Mouse (Mus musculus) erythroid progenitor cell, adult 5-6 weeks (primary cell): ENCODE data around the gene Txndc17. TPM values are rescaled to one million over a fixed set of nuclear protein-coding genes. Genes with fewer than 3 reads are reported as not detected.

Source experiments
- ATAC-seq: replicated peaks from 2 replicates; pipeline ENCODE4 v1.8.0; 2016; ENCODE audit warnings: moderate number of reproducible peaks, mild to moderate bottlenecking, moderate TSS enrichment, inconsistent platforms; ENCODE audit not compliant: poor library complexity, low FRiP score, severe bottlenecking
- total RNA-seq, 2 experiments: library from RNA; stranded (forward) in 1 of 2; stranded (reverse) in 1 of 2; fragments of 150-400 nt in 1 of 2; fragments of 186-747, 209-891 nt in 1 of 2; gene quantifications; 2 replicates each; pipeline versions ENCODE4 v1.2.3 to v1.2.4; 2015 to 2017; ENCODE audit warnings: low replicate concordance in 2 of 2

Gene Txndc17
- total RNA-seq, 2 experiments from 2014 or later, result 5.0 to 31.4 TPM

DNA sequence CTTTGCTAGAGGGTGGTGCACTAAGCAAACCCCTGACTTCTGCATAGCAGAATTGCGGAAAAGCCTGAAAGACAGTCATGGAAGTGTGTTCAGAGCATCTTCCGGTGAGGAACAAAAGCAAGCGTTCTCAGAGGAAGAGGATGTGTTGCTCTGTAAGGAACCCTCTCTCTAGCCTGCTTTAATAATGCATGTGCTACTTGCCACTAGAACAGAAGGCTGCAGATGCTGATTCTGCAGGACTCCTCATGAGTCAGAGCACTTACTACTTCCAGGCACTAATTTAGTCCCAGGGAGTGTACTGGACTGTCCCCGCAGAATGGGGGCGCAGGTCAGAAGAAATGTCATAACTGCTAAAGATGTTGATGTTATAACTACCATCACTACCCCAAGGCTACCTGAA, 9.8 kb downstream of the Txndc17 start:
- no peak for ATAC-seq

- ATAC-seq, result peak; percentile 71
These were observed 13.9 kb downstream of the Txndc17 start for GRCm38 (mm10) chr11:72221278-72221677.

DNA sequence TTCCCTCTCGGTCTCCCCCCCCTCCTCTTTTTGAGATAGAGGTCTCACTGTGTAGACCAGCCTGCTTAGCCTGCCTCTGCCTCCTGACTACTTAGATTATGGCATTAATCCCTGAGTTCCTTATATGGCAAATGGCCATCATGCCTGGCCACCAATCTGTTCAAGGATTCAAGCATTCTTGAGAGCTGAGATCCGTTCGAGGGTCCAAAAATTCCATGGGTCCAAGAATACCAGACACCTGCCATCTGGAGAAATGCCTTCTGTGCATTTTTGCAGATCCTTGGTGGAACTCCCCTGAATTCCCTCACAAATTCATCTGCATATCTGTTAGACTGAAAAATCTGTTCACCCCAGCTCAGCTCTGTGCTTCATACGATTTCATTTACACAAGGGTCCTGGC, 16.1 kb downstream of the Txndc17 start:
- ATAC-seq, result no peak

DNA sequence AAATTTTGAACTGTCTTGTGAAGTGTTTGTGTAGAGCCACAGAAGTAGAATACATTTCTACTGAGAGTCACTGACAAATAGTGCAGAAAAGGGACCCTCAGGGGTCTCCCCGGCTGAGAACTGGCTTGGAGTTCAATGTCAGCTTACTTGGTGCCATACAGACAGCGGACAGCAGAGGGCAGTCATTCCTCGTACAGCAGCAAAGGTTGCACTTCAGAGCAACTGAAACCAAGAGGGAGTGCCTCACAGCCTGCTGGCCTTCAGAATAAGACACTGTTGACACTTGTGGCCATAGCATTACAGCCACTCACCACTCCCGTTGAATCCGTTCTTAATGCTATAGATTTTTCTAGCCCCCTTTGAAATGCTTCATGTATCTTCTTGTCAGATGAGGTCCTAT, 17.5 kb downstream of the Txndc17 start:
- ATAC-seq, result no peak

DNA sequence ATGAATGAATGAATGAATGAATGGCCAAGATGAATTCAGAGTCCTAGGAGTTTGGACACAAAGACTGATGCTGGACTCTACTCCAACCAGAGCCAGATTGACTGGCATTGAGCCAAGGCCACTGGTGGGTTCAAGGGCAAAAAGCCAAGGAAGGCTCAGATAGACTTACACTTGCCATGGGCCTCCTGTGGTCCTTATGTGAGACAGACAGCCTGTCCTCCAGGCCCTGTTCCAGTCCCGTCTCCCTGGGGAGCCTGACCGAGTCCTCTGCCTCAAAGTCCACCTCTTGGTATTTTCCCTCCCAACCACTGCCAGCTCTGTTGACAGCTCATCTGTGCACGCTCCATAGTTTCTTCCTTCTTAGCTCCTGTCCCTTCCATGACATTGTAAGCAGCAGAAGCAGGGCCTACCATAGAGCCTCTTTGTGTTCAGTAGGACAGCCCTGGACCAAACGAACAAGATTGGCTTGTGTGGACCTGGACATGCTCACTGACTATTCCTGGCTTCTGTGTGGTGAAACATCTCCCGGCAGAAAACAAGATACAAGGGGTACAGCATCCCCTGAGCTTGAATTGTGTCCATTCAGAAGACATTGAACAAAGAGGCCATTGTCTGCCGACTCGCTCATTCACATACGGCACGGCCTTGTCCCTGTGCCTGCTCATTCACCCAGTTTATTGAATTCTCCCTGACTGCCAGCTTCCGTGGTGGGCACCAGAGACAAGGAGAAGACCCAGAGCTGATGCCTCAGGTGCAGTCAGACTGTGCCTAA, 18.9 kb downstream of the Txndc17 start:
- ATAC-seq, result no peak

GRCm38 (mm10) chr11:72226901-72227300, 19.6 kb downstream of the Txndc17 start:
- ATAC-seq, result no peak

- no peak for ATAC-seq
These were observed 21.2 kb downstream of the Txndc17 start for GRCm38 (mm10) chr11:72228513-72228912.

DNA sequence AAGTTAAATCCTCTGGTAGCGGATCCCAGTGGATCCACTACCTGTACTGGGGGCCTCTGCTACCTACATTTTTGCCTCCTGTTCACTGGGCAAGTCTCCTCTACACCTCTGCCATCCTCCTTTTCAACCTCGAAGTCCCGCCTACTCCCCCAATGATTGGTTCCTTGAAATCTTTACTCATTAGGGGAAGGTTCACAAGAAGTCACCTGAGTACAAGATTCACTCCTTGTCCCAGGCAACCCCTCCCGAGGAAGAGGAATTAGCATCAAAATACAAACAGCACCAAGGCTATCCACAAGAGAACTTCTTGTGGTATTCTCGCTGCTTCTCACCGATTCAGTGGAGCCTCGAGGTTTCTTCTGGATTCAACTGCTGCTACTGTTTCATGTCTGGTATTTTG, 24.7 kb downstream of the Txndc17 start:
- ATAC-seq, result no peak

GRCm38 (mm10) chr11:72232991-72233390, 25.6 kb downstream of the Txndc17 start:
- no peak for ATAC-seq

GRCm38 (mm10) chr11:72234013-72234412, 26.7 kb downstream of the Txndc17 start:
- ATAC-seq, result no peak

DNA sequence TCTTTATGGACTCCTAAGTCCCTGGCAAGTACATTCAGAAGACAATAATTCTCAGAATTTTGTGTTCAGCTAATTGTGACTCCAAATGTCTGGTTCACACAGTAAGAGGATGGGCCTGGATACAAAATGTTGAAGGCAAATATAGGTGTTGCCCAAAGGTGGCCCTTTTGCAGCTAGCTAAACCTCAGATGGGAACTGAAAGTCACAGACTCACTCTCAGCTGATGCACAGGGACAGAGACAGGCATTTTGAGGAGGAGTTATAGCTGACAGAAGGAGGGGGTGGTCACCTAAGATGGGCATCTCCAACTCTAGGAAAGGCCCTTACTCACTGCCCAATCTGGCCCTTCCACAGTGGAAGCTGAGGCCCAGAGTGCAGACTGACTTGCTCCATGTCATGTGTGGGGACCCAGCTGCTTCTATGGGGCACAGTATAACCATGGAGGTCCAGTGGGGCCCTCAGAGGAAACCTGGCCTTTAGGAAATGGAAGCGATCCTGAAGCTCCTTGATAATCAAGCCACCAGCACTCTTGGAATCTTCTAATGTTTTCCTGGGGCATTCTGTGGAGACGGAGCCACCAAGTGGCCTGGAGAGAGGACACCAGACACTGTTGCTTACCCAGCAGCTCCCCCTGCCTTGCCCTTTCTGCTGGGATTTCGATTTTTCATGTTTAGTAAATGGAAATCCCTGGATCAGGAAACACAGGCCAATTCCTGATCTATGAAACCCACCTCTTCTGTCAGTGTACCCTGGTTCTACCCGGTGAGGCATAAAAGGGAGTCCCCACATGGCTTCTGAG, 32.9 kb downstream of the Txndc17 start:
- no peak for ATAC-seq

DNA sequence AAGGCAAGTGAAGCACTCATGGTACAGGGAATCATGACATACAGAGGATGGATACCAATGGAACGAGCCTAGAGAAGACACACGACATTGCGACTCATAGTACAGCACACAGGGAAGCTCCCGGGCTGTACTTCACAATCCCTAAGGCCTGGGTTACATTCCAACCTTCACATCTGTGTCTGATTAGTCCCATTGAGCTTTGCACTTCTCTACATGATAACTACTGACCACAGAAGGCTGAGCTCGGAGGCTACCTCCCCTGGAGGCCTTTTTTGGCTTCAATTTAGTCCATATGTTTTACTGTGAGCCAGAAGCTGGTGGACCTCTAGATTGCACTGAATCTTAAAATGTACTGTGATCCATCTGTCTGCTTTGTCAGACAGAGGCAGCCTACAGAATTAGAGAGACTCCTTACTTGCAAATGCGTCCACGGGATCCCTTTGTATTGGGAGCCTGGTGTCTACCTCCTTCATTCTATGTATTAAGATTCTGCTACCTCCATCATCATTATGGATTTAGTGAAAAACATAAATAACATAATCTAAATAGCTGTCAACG, 37.9 kb downstream of the Txndc17 start:
- ATAC-seq, result no peak

DNA sequence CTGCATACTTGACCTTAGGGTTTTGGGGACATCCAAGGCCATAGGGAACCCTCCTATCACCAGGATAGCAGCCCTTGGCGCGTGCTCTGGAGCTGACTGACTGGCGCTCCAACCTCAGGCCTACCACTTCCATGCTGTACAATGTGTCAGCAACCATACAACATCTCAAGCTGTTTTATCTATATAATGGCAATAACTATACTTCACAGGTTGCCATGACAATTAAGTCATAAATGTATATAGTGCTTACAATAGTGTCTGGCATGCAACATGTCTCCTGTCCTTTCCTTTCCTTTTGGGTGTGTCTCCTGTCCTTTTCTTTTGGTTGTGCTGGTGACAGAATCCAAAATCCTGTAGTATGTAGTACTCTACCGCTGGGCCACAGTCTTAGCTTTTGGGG, 48.3 kb downstream of the Txndc17 start:
- no peak for ATAC-seq

DNA sequence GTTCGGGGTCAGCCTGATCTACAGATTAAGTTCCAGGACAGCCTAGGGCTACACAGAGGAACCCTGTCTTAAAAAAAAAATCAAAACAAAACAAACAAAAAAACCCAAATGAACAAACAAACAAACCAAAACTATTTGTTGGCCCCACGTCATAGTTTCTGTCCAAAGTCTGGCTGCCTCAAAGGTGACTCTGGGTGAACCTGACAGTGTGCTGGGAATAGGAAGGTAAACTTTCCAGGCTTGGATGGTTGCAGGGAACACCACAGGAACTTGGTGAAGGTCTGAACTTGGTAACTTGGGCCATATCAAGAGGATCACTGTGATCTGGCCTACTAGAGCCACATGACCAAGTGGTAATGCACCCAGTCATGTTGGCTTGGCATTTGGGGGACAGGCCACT, 49.1 kb downstream of the Txndc17 start:
- ATAC-seq, result no peak

Other genes with a start within 250 kb of the Txndc17 start
- not detected in 2 replicates for gene Aipl1, start 170.0 kb upstream of the Txndc17 start, total RNA-seq (2015; ENCODE audit: low replicate concordance)
- not detected in 2 replicates for gene Aipl1, start 170.0 kb upstream of the Txndc17 start, total RNA-seq (2017; ENCODE audit: low replicate concordance)
- gene Pimreg, start 165.5 kb upstream of the Txndc17 start, total RNA-seq (2015; ENCODE audit: low replicate concordance), result 4.7 and 8.0 TPM in 2 replicates
- gene Pimreg, start 165.5 kb upstream of the Txndc17 start, total RNA-seq (2017; ENCODE audit: low replicate concordance), result 2.6 TPM in 1 of 2 replicates, not detected in the other
- gene Pitpnm3, start 71.8 kb upstream of the Txndc17 start, total RNA-seq (2015; ENCODE audit: low replicate concordance), result not detected in 2 replicates
- gene Pitpnm3, start 71.8 kb upstream of the Txndc17 start, total RNA-seq (2017; ENCODE audit: low replicate concordance), result not detected in 2 replicates
- gene Gm43951, start 707 bp upstream of the Txndc17 start, total RNA-seq (2015; ENCODE audit: low replicate concordance), result not detected in 2 replicates
- 1.0 TPM in 1 of 2 replicates, not detected in the other for gene Gm43951, start 707 bp upstream of the Txndc17 start, total RNA-seq (2017; ENCODE audit: low replicate concordance)
- 13.0 and 15.9 TPM in 2 replicates for gene 4933427D14Rik, start 88 bp upstream of the Txndc17 start, total RNA-seq (2015; ENCODE audit: low replicate concordance)
- gene 4933427D14Rik, start 88 bp upstream of the Txndc17 start, total RNA-seq (2017; ENCODE audit: low replicate concordance), result 8.1 and 21.0 TPM in 2 replicates
- gene Med31, start 8.0 kb downstream of the Txndc17 start, total RNA-seq (2015; ENCODE audit: low replicate concordance), result 11.2 and 16.8 TPM in 2 replicates
- 3.3 and 4.0 TPM in 2 replicates for gene Med31, start 8.0 kb downstream of the Txndc17 start, total RNA-seq (2017; ENCODE audit: low replicate concordance)
- gene Slc13a5, start 59.7 kb downstream of the Txndc17 start, total RNA-seq (2015; ENCODE audit: low replicate concordance), result not detected in 2 replicates
- gene Slc13a5, start 59.7 kb downstream of the Txndc17 start, total RNA-seq (2017; ENCODE audit: low replicate concordance), result not detected in 2 replicates
- 13.0 and 74.6 TPM in 2 replicates for gene Xaf1, start 94.1 kb downstream of the Txndc17 start, total RNA-seq (2015; ENCODE audit: low replicate concordance)
- 18.9 and 26.5 TPM in 2 replicates for gene Xaf1, start 94.1 kb downstream of the Txndc17 start, total RNA-seq (2017; ENCODE audit: low replicate concordance)
- gene Fbxo39, start 106.9 kb downstream of the Txndc17 start, total RNA-seq (2015; ENCODE audit: low replicate concordance), result not detected in 2 replicates
- gene Fbxo39, start 106.9 kb downstream of the Txndc17 start, total RNA-seq (2017; ENCODE audit: low replicate concordance), result not detected in 2 replicates
- gene Tekt1, start 154.9 kb downstream of the Txndc17 start, total RNA-seq (2015; ENCODE audit: low replicate concordance), result not detected in 2 replicates
- gene Tekt1, start 154.9 kb downstream of the Txndc17 start, total RNA-seq (2017; ENCODE audit: low replicate concordance), result not detected in 2 replicates
- 1.4 TPM in 1 of 2 replicates, not detected in the other for gene Smtnl2, start 204.2 kb downstream of the Txndc17 start, total RNA-seq (2015; ENCODE audit: low replicate concordance)
- 0.26 and 0.30 TPM in 2 replicates for gene Smtnl2, start 204.2 kb downstream of the Txndc17 start, total RNA-seq (2017; ENCODE audit: low replicate concordance)
- gene Ggt6, start 228.0 kb downstream of the Txndc17 start, total RNA-seq (2015; ENCODE audit: low replicate concordance), result not detected in 2 replicates
- not detected in 2 replicates for gene Ggt6, start 228.0 kb downstream of the Txndc17 start, total RNA-seq (2017; ENCODE audit: low replicate concordance)
- gene Mybbp1a, start 233.8 kb downstream of the Txndc17 start, total RNA-seq (2015; ENCODE audit: low replicate concordance), result 37.5 and 82.2 TPM in 2 replicates
- gene Mybbp1a, start 233.8 kb downstream of the Txndc17 start, total RNA-seq (2017; ENCODE audit: low replicate concordance), result 4.8 and 7.6 TPM in 2 replicates